Mouse (Mus musculus) kidney, embryonic 16.5 days (tissue): ENCODE results near the gene Hist1h4c. TPM values are rescaled to one million over a fixed set of nuclear protein-coding genes. Genes with fewer than 3 reads are reported as not detected.

Experiments
- ATAC-seq: fragments of 200-750 bp; cut with Nextera tagmentation; 2 replicates; pipeline ENCODE4 v1.8.0; 2017; ENCODE audit warnings: moderate TSS enrichment; ENCODE audit not compliant: low FRiP score, low TSS enrichment
- H3K27ac ChIP-seq: fragments of 300-500 bp; sonication (generic); 2 replicates; pipeline ENCODE4 v1.5.1; 2014; ENCODE audit warnings: low read length
- H3K27me3 ChIP-seq: fragments of 300-500 bp; sonication (generic); 2 replicates; pipeline ENCODE4 v1.6.1; 2014; ENCODE audit warnings: low read length, control low read depth, mixed read lengths; ENCODE audit not compliant: insufficient read depth
- H3K36me3 ChIP-seq: fragments of 300-500 bp; sonication (generic); 2 replicates; pipeline ENCODE4 v1.6.1; 2014; ENCODE audit warnings: low read length, control low read depth, mixed read lengths; ENCODE audit not compliant: insufficient read depth
- H3K4me1 ChIP-seq: fragments of 300-500 bp; sonication (generic); 2 replicates; pipeline ENCODE4 v1.6.1; 2014; ENCODE audit warnings: low read length, control low read depth, mixed read lengths; ENCODE audit not compliant: insufficient read depth
- H3K4me2 ChIP-seq: fragments of 300-500 bp; sonication (generic); replicated peaks from 2 replicates; pipeline ENCODE4 v1.6.1; 2014; ENCODE audit warnings: low read depth, low read length
- H3K4me3 ChIP-seq: fragments of 300-500 bp; sonication (generic); 2 replicates; pipeline ENCODE4 v1.5.1; 2014; ENCODE audit warnings: mild to moderate bottlenecking, low read length
- H3K9ac ChIP-seq: fragments of 300-500 bp; sonication (generic); replicated peaks from 2 replicates; pipeline ENCODE4 v1.6.1; 2014; ENCODE audit warnings: low read length
- H3K9me3 ChIP-seq: fragments of 300-500 bp; sonication (generic); 2 replicates; pipeline ENCODE4 v1.6.1; 2016; ENCODE audit warnings: low read length, control low read depth
- WGBS: fragments of 180-500 bp; shearing (Covaris S2); extraction: QIAGEN DNeasy Blood & Tissue Kit; methylation state at CpG from one replicate; pipeline ENCODE4 v1.1.7; 2014; 5-methylcytosine and 5-hydroxymethylcytosine counted together
- polyA plus RNA-seq: library from polyadenylated mRNA; unstranded; fragments of >200 nt; fragmentation: Nextera tagmentation; extraction: Ambion mirVana; gene quantifications from 2 replicates; pipeline ENCODE4 v1.2.1, GENCODE M21; 2015

Hist1h4c gene
- polyA plus RNA-seq, 1 experiment from 2014 or later: 5.9 TPM

- Histone ChIP-seq H3K36me3 (no peaks in the 10 kb centered on the region), H3K4me3 (no peak overlapping the region), H3K27ac (no peak overlapping the region), H3K4me1 (peaks cover 19% of the 10 kb centered on the region), H3K4me2 (no peak overlapping the region), H3K9ac (no peak overlapping the region), H3K27me3 (no peaks in the 10 kb centered on the region), H3K9me3 (no peaks in the 10 kb centered on the region)
- no peak for ATAC-seq
These were observed 43.8 kb upstream of the Hist1h4c start for GRCm38 (mm10) chr13:23742007-23742406.

DNA sequence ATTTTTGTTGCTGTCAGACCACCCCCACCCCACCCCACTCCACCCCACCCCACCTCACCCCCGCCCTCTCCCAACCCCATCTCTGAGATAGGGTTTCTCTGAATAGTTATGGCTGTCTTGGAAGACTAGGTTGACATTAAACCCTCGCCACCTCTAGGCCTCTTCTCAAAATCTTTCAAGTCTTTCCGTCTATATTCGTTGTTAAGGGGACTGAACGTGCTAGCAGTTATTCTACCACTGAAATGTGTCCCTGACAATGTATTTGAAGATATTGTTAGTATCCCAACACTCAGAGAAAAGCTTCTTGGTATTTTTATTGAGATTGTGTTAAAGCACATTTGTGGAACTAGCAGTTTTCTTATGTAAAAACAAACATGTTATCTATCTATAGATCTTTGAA, 42.7 kb upstream of the Hist1h4c start:
- Histone ChIP-seq H3K27me3 (no peaks in the 10 kb centered on the region), H3K9ac (no peak overlapping the region), H3K9me3 (no peaks in the 10 kb centered on the region), H3K4me2 (peak overlapping the region; percentile 84), H3K36me3 (no peaks in the 10 kb centered on the region), H3K27ac (no peak overlapping the region; the same call in 1 of the 2 replicates), H3K4me1 (peaks cover 18% of the 10 kb centered on the region), H3K4me3 (peak overlapping the region; percentile 58; the same call in 1 of the 2 replicates)
- ATAC-seq: no peak
- WGBS: 59% methylated on average over 5 of the region's 5 CpGs

DNA sequence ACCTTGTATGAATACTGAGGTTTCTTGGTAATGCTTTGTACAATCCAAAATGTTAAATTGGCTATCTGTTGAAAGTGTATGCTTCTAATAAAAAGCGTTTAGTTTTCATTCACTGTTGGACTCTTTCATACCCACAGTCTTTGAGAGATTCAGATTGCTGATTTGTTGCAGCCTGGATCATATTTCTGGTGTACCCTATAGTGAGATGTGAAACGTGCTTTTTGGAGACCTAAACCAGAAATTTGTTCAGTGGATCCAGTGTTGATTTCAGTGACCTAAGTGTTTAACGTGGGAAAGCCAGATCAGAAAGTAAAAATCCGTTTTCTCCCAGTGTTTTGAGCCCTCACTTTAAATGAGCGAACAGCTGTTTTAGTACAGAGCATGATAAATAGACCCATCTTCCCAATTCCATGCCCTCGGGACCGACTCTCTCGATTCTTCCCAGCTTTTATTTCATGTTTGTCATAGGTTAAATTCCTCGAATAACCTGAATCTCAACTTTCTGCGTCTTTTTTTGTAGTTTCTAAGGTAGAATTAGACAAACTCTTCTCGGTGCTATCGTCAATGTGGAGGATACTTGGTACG, 42.1 kb upstream of the Hist1h4c start:
- peak overlapping the region; percentile 84 for H3K4me2 ChIP-seq
- peak overlapping the region; percentile 82 for H3K9ac ChIP-seq
- WGBS: 23% methylated on average over 13 of the region's 13 CpGs
- no peaks in the 10 kb centered on the region for H3K27me3 ChIP-seq
- no peak for ATAC-seq
- peaks cover 18% of the 10 kb centered on the region for H3K4me1 ChIP-seq
- H3K4me3 ChIP-seq: peak overlapping the region; percentile 58
- H3K36me3 ChIP-seq: no peaks in the 10 kb centered on the region
- no peaks in the 10 kb centered on the region for H3K9me3 ChIP-seq
- H3K27ac ChIP-seq: peak overlapping the region; percentile 99

DNA sequence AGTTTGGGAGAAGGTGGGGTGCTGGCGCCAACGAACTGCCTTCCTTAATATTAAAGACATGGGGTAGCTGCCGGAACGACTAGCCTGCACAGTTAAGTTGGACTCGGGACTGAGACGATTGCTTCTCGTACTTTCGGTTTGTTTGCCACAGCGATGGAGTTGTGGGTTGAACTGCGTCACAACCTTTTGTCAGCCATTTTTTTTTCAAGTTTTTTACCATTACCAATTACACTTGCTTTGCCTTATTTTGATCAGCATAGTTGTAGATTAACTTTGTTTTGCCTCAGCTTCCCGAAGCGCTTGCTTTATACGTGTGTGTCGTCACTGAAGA, 41.6 kb upstream of the Hist1h4c start:
- H3K27ac ChIP-seq: peak overlapping the region; percentile 99
- H3K9me3 ChIP-seq: no peaks in the 10 kb centered on the region
- no peaks in the 10 kb centered on the region for H3K27me3 ChIP-seq
- WGBS: under 1% methylated on average over 14 of the region's 14 CpGs
- peak overlapping the region; percentile 82 for H3K9ac ChIP-seq
- peak overlapping the region; percentile 84 for H3K4me2 ChIP-seq
- H3K4me3 ChIP-seq: peak overlapping the region; percentile 58
- ATAC-seq: no peak
- peaks cover 18% of the 10 kb centered on the region for H3K4me1 ChIP-seq
- H3K36me3 ChIP-seq: no peaks in the 10 kb centered on the region

DNA sequence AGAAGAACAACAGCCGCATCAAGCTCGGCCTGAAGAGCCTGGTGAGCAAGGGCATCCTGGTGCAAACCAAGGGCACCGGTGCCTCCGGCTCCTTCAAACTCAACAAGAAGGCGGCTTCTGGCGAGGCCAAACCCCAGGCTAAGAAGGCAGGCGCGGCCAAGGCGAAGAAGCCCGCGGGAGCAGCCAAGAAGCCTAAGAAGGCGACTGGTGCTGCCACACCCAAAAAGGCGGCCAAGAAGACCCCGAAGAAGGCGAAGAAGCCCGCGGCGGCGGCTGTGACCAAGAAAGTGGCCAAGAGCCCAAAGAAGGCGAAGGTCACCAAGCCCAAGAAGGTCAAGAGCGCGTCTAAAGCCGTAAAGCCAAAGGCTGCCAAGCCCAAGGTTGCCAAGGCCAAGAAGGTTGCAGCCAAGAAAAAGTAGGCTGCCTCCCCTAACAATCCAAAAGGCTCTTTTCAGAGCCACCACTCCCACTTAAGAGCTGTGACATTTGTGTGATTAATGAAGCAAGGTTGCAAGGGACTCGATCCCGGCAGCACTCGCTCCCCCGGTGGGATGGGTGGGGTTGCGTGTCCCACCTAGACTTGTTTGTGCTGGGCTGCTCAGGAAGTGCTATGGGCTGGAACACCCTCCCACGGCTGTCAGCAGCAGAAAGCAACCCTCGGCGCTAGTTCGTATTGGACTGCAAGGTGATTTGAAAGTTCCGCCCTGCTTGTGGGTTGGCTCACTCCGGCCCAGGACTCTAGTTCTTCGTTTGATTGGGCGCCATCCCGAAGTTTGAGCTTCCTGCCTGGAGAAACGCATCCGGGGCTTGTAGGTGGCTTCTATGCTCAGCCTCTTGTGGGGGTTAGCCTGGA, 41.0 kb upstream of the Hist1h4c start:
- under 1% methylated on average over 39 of the region's 39 CpGs for WGBS
- peak; percentile 95 for ATAC-seq
- H3K27ac ChIP-seq: peak overlapping the region; percentile 99

GRCm38 (mm10) chr13:23738677-23739068, 40.4 kb upstream of the Hist1h4c start, which contains the start of gene Hist1h1c:
TSS of gene Hist1h1c (plus strand) at chr13:23738808.
- Histone ChIP-seq H3K27ac (peak within 1 kb of the TSS; percentile 99), H3K9me3 (no peaks in the 10 kb centered on the region), H3K4me1 (peaks cover 13% of the 10 kb centered on the region), H3K4me3 (peak within 1 kb of the TSS; percentile 58), H3K36me3 (no peaks in the 10 kb centered on the region), H3K27me3 (no peaks in the 10 kb centered on the region), H3K4me2 (peak within 1 kb of the TSS; percentile 84), H3K9ac (peak within 1 kb of the TSS; percentile 82)
- under 1% methylated on average over 32 of the region's 38 CpGs for WGBS
- peak; percentile 95 for ATAC-seq

More for the DNA sequence above, 41.0 kb upstream of the Hist1h4c start:
- no peaks in the 10 kb centered on the region for H3K27me3 ChIP-seq
- peak overlapping the region; percentile 84 for H3K4me2 ChIP-seq
- H3K9me3 ChIP-seq: no peaks in the 10 kb centered on the region
- peaks cover 14% of the 10 kb centered on the region for H3K4me1 ChIP-seq
- no peaks in the 10 kb centered on the region for H3K36me3 ChIP-seq
- H3K9ac ChIP-seq: peak overlapping the region; percentile 82
- peak overlapping the region; percentile 58 for H3K4me3 ChIP-seq

DNA sequence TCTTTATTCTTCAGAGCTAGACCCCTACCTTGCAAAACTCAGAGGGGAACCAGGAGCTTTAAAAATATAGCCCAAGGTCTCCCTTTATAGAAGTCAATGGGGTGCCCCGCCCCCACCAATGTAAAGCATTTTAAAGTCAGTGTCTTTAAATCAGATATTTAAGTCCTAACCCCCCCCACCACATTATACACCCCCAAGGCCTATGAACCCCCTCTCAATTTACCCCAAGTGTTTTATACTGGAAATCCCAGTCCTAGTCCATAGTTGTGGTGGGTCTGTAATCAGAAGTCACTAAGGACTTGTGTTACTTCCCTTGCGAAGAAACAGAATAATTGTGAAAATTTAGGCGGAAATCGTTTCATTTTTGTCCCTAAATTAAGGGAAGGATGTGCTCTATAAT, 39.8 kb upstream of the Hist1h4c start:
- H3K4me2 ChIP-seq: peak overlapping the region; percentile 84
- H3K4me1 ChIP-seq: peaks cover 13% of the 10 kb centered on the region
- H3K9ac ChIP-seq: peak overlapping the region; percentile 82
- 29% methylated on average over 4 of the region's 4 CpGs for WGBS
- no peaks in the 10 kb centered on the region for H3K27me3 ChIP-seq
- H3K4me3 ChIP-seq: peak overlapping the region; percentile 58
- H3K36me3 ChIP-seq: no peaks in the 10 kb centered on the region
- H3K9me3 ChIP-seq: no peaks in the 10 kb centered on the region
- peak overlapping the region; percentile 99 for H3K27ac ChIP-seq
- ATAC-seq: no peak

DNA sequence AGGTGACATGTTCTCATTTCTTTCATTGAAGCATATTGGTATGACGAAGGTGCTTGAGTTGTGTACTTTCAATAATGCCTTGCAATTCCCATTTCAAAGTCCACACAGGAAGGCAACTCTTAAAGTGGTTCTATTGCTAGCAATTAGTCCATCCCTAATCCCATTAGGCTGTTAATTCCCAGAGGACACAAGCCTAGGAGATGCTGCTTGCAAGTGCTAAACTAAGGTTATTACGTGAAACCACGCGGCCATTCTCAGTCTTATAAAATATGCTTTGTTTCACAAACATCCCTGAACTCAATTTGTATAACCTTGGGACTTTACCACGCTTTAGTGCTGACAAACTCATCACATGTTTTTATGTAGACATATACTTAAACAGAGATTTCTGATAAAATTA, 38.8 kb upstream of the Hist1h4c start:
- WGBS: 77% methylated on average over 5 of the region's 5 CpGs
- Histone ChIP-seq H3K36me3 (no peaks in the 10 kb centered on the region), H3K27me3 (no peaks in the 10 kb centered on the region), H3K27ac (no peak overlapping the region), H3K4me2 (no peak overlapping the region), H3K9ac (0 out of 2 replicates have a peak overlapping the region, but pooled peaks have one; percentile 11), H3K4me3 (no peak overlapping the region), H3K4me1 (peaks cover 13% of the 10 kb centered on the region), H3K9me3 (no peaks in the 10 kb centered on the region)
- ATAC-seq: no peak

DNA sequence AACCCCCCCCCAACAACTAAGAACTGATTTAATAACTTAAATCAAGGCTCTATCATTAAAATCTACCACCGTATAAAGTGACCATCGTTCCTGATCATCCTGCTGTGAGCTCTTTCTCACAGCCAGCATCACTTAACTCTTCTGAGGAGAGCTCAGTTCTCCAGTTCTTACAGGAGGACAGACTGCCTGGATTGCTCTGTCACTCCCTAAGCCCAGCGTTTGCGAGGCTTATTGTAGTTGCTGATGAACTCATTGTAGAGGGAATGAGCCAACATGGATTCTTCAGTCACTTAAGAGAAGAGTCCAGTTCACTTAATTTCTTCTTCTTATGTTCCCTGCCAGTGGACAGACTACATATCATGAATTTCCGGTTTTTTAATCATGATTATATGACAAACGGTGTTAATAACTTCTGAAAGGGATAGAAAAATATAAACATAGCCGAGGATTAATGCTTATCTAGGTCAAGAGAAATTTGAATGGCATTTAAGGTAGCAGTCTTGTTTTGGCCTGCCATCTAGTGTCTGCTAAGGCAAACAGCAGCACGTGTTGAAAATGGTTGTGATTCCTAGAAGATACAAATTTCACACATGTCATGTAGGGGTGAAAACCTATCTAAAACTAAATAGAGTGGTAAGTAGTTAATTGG, 34.0 kb upstream of the Hist1h4c start:
- H3K4me1 ChIP-seq: peaks cover 3% of the 10 kb centered on the region; the same call in 1 of the 2 replicates
- H3K27me3 ChIP-seq: no peaks in the 10 kb centered on the region
- ATAC-seq: no peak
- 24% methylated on average over 8 of the region's 8 CpGs for WGBS
- H3K4me2 ChIP-seq: no peak overlapping the region
- no peaks in the 10 kb centered on the region for H3K9me3 ChIP-seq
- H3K4me3 ChIP-seq: no peak overlapping the region
- H3K27ac ChIP-seq: no peak overlapping the region
- H3K36me3 ChIP-seq: no peaks in the 10 kb centered on the region
- no peak overlapping the region for H3K9ac ChIP-seq
